Mouse (Mus musculus): ENCODE data around the gene Ltk.

Ltk gene

DNA sequence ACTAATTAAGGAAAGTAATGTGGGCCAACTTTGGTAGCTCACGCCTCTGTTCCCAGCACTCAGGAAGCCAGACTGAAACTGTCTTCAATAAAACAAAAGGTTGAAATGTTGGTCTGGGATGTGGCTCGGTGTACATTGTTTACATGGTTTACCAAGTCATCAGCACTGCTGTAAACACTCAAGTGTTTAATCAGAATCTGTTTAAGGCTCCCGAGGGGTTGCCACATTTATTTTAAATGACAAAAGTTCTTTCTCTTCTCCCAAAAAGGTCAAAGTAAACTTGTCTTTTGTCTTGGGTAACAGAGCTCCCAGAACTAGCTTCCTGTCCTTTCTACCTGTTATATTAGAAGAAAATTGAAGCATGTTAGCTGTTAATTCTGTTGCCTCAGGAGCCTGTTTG is 52.6 kb downstream of the Ltk start:
- DNase-seq (ENCODE audit: extremely low read depth, insufficient read length, low spot score): no peak

DNA sequence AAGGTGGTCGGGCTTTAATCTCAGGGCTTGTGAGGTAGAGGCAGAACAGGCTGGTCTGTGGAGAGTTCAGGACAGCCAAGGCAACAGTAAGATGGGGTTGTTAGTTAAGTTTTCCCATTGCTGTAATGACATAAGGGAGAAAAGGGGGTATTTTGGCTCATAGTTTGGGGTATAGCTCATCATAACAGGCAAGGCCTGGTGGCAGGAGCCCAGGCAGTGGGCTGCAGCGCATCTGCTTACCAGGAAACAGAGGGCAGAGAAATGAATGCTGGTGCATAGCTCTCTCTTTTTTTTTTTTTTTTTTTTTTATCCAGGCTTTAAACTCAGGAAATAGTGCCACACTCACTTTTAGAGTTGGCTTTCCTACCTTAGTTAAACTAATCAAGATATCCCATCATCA is 57.1 kb downstream of the Ltk start:
- no peak for DNase-seq (ENCODE audit: extremely low read depth, insufficient read length, low spot score)
